Mouse (Mus musculus): ENCODE measurements around the gene Trmt1.

GRCm38 (mm10) chr8:84742171-84743053 is 56.3 kb downstream of the Trmt1 start:
- TF ChIP-seq POLR2A (IDR thresholded peaks at IDR 0.05; ENCODE audit: borderline replicate concordance, extremely low read depth, low read depth, low read length) = no peak
- no peak for TF ChIP-seq CTCF (IDR thresholded peaks at IDR 0.05; ENCODE audit: insufficient read depth, low read length)

Measured in lung, adult 2 months (tissue).